Mouse (Mus musculus): ENCODE measurements around the gene Gpr137c.

Gene Gpr137c

DNA sequence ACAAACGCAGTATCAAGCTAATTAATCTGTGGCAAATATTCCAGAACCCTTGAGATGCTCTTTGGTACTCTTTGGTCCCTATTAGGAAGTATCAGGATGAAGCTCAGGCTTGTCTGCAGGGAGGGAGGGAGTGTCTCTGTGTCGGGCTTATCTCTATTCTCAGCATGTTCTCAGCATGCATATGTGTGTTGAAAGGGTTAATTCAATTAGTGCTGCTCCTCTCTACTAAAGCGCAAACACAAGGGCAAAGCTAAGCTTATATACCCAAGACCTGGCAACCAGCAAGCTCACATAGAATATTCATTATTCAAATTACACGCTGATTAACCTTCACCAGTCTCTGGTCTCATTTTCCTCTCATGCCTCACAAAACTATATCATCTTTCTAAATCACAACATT lies 84.4 kb downstream of the Gpr137c start:
- 66% methylated on average over 4 of the region's 4 CpGs for whole genome bisulfite sequencing

DNA sequence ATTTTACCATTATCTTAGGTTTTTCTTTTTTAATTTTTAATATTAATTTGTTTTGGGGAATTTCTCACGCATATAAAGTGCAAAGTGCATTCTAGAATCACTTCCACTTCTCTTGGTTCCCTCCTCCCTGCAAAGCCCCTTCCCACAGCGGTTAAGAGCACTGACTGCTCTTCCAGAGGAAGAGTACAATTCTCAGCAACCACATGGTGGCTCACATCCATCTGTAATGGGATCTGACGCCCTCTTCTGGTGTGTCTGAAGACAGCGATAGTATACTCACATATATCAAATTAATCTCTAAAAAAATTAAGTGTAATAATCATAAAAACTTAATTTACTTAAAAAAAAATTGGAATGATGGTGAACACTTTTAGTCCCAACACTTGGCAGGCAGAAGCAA lies 84.9 kb downstream of the Gpr137c start:
- 60% methylated on average over 4 of the region's 4 CpGs for WGBS

DNA sequence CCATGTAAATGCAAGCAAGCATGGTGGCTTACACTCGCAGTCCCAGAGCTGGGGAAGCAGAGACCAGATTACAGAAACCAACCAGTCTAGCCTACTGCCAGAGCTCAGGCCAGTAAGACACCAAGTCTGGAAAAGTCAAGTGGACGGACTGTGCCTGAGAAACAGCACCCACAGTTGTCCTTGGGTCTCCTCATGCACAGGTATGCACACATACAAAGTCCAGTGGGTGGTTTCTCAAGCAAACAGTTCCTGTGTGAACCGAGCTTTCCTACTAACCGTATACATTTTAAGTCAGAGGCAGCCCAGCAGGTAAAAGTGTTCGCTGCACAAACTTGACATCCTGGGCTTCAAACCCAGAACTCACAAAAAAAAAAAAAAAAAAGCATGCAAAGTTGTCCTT lies 86.3 kb downstream of the Gpr137c start:
- 95% methylated on average over 5 of the region's 5 CpGs for WGBS

DNA sequence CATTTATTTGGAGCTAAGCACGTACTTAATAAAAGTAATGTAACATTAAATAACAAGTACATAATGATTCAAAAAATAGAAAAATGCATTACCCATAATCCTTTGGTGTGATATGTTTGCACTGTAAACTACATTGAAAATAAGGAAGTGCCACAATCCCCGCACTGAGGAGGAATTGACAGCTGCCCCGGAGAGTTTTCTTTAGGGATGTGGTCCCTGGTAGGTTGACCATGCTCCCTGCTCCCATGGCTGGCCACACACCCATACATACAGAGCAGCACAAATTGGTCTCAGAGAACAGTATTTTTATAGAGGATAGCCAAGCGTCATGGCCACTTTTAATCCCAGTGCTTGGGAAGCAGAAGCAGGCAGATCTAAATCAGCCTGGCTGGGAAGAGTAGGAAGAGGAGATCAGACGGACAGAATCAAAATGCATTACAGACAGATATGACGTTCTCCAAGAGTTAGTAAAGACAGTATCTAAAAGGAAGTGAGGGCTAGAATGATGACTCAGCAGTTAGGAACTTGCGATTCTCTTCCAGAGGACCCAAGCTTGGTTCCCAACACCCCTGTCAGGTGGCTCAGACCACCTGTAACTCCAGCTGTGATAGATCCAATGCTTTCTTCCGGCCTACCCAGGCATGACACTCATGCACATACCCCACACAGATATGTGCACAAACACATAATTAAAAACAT lies 88.3 kb downstream of the Gpr137c start:
- 91% methylated on average over 8 of the region's 8 CpGs for WGBS

DNA sequence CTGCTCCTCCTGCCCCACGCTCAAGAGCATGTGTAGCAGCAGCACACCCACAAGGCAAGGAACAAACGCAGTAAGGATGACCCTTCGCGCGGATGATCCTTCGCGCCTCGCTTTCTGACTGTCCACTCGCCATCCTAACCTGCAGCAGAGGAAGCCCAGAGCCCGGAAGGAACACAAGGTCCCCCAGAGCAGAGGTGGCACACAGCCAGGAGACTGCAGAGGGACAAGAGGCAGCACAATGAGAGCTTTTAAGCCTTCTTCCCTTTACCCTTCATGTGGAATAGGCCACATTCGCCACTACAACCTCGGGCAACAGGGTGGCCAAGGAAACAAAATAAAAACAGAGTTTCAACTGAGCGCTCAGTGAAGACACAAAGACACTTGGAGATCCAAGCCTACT lies 90.1 kb downstream of the Gpr137c start:
- 70% methylated on average over 13 of the region's 13 CpGs for WGBS

DNA sequence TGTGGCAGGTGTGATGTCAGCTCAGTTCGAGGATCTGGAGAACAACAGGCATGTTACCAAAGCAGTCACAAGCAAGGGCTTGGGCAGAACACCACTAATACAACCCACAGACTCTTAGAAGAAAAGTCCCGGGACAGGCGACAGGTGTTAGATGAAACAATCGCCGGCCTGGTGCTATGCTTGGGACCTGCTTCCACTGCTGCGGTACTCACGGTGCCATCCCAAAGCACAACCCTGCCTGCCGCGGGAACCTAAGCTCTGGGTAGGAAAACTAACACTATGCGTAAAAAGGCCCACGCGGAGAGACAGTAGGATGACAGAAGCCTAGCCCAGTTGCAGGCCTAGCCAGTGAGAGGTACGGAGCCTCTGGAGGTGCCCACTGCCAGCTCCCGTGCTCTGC lies 90.6 kb downstream of the Gpr137c start:
- WGBS, result 91% methylated on average over 14 of the region's 14 CpGs

DNA sequence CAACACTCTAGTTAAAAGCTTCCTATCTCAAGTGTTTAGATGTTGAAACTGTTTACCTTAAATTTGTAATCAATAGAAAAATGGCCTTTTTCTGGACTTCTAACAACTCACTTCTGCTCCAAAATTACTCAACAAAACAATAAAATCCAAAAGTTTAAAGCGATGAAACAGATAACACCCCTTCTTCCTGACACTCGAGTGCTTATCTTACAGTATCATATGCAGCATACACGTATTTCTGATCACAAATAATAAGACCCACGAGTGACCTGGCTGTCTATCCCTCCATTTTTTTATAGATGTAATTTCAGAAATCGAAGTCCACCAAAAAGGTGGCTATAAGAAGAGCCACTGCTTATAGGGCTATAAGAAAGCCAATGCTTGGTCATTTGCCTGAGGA lies 97.4 kb downstream of the Gpr137c start:
- WGBS, result 64% methylated on average over 5 of the region's 5 CpGs

DNA sequence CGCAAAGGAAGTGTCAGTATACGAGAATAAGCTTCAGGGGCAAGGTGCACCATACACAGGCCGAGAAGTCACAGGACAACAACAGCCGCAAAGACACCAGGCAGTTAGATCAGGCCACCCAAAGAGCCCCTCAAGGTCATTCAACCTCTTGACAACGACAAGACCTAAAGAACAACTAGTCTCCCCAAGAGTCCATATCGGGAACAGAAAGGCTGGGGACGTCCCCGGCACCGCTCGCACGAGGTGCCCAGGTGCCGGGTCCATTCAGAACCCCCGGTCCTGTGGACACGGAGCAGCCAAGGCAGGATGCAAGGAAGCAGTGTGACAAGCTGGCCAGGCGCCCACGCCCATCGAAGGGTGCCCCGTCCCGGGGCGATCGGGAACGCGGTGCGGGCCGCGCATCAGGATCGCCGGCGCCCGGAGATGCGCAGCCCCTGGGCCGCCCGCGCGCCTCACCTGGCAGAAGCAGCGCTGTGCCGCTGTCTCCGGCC lies 98.4 kb downstream of the Gpr137c start:
- under 1% methylated on average over 38 of the region's 38 CpGs for WGBS

DNA sequence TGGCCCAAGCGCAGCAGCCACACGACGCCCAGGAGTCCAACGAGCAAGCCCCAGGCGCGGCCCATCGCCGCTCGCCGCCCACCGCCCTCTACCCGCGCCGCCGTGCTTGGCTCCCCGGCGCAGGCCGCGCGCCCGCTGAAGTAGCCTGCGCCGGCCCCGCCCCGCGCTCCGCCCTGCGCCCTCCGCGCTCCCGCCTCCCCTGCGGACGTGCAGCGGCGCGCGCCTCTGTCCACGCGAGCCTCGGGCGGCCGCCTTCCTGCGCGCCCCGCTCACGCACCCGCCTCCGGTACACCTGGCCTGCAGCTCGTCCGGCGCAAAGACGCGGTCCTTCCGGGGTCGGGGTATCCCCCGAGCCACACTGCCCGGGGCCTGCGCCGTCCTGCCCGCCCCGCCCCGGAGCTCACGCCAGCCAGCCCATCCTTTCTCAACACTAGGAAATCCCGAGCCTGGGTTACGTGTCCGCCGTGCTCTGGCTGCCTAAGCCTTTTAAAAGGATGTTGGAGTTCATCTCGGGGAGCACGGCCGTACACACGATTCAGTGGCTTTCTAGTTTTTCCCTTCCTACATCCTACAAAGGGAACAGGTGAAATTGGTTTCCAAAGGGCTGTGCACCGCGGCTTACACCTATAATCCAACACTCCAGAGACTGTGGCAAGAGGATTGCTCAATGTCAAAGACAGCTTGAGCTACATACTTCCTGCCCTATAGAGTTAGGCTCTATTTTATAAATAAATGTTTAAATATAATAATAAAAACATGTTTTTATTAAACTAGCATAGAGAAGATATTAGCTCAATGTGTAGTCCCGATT lies 99.1 kb downstream of the Gpr137c start, which contains the start of gene Ero1l:
TSS of gene Ero1l (minus strand) at position 346 of the 811 bp plus-strand sequence.
- 1% methylated on average over 61 of the region's 74 CpGs for WGBS

DNA sequence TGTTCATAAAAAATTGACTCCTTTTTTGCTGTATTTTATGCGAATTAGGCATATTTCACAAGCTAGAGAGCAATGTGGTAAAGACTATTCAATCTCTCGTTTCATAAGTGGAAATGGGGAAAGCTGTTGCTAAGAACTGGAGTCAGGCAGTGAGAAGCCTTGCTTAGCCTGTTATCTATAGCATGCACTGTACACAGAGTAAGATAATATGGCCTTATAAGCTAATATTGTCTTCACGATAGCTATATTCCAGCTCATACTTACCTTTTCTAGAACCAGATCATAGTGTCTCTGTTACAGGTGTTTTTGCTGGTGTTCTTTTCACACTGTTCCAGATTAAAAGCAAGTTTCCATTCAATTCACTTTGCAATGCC lies 99.7 kb downstream of the Gpr137c start:
- 45% methylated on average over 3 of the region's 3 CpGs for WGBS

DNA sequence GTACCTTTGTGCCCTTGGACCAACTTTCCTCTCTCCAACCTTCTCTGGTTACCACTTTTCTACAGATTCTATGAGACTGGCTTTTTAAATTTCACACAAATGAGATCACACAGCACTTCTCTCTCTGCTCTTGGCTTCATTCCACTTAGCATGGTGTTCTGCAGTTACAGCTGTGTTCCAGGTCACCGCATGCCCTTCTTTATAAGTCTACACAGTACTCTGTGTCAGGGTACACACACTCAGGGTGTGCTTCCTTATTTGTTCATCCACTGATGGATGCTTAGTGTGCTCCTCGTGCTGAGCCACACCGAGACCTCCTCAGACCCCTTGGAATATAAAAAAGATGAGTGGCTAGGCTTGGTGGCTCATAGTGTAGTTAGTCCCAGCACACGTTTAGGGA lies 100.6 kb downstream of the Gpr137c start:
- WGBS, result 78% methylated on average over 4 of the region's 4 CpGs

DNA sequence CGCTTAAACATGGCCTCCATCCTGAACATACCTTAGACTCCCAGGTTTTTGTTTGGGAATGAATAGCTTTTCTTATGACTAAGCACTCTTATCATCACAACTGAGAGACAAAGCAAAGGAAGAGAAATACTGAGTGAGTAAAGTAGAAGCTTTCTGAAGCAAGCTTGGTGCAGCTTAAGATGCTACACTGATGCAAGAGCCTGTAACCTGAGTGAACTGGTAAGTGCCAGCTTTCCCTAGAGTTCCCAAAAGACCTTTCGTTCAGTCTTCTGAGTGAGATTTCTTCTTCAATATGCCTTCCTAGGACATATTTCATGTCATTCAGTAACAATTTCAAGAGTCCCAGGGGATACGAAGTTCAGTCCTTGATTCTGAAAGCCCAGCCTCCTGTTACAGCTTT lies 101.5 kb downstream of the Gpr137c start:
- WGBS, result 82% methylated on average over 3 of the region's 3 CpGs

DNA sequence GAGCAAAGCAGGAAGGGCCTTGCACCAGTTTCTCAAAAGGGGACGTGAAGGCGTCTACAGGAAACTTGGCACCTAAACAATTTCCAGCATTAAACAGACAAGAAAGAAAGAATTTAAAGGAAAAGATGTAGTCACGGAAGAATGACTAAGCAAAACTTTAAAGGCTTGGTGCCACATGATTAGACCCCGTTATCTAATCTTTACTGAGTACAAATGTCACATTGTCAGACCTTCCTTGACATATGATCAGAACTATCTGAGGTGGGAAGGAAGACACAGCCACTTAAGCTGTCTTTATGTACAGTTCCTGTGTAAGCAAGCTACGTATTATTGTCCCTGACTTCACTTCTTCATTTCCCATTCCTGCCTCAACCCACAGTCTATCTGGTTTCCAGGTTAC lies 102.1 kb downstream of the Gpr137c start:
- WGBS, result 53% methylated on average over 5 of the region's 5 CpGs

DNA sequence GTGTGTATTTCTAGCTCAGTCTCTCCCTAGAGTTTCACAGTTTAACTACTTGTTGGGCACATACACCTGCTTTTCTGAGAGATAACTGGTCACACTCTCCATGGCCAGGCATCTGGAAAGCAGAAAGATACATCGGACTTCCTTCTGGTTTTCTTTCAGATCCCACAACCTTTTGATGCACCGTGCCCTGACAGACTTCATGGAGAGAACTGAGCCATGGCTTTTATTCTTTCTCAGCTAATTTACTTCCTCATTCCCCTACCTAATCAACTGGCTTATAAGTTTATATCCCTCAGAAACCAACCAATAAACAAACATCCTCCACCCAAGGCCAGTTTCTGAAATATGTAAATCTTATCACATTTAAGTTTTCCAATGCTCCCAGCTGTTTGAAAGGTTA lies 102.9 kb downstream of the Gpr137c start:
- 85% methylated on average over 2 of the region's 2 CpGs for WGBS

DNA sequence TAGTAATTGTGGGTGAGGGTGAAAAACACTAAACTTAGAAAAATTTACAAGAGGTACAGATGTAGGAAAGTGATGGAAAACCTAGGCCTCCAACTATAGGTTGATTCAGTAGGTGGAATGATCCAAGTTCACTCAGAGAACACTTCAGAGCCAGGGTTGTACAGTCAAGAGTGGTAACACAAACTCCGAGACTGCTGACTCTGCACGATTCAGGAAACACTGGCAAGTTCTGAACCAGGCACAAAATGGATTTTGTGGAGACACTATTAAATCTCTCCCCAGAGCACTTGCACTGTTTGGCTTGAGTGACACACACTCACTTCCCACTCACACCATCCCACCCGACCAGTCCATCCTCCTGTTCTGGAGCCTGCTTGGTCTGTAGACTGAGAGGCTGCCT lies 103.8 kb downstream of the Gpr137c start:
- WGBS, result 86% methylated on average over 3 of the region's 3 CpGs

DNA sequence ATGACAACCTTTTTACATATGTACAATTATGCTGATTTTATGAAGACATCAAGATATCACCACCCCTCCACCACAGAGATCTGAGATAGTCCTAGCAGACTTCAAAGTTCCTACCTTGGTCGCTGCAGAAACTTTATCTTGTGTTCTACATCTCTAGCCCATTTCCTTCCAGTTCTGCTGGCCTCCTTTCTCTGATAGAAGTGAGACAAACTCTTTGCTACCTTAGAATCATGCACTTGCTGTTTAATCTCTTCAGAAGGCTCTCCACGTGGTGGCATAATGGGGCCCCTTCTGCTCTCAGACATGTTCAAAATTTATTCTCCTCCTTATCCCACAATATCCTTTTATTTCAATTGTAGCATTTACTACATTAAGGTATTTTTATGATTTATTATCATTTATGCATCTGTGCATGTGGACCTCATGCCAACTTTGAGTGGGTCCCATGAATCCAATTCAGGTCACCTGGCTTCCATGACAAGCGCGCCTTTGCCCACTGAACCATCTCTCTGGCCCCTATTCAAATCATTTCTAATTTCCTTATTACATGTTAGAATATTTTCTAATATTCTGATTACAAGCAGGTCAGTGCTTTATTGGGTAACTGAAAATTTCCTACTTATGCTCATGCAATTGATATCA lies 108.7 kb downstream of the Gpr137c start:
- WGBS, result 86% methylated on average over 4 of the region's 4 CpGs

DNA sequence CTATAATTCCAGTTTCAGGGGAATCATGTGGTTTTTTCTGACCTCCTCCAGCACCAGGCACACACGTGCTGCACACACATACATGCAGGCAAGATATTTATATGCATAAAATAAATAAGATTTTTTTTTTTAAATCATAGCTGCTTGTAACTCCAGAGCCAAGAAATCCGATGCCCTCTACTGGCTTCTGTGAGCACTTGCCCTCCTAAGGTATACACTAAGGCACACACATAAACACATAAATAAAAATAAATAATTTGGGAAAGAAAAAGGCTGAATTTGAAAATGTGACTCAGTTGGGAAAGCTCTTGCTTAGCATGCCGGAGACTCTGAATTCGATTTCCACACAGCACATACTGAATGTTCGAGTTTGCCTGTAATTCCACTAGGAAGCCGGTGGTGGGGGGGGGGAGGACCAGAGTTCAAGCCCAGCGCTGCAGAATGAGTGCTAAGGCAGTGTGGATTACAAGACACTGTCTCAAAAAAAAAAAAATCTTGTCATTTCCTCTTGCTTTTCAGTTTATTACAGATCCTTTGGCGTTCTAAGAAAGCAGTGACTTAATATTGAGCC lies 109.6 kb downstream of the Gpr137c start:
- WGBS, result 8% methylated on average over 8 of the region's 8 CpGs

DNA sequence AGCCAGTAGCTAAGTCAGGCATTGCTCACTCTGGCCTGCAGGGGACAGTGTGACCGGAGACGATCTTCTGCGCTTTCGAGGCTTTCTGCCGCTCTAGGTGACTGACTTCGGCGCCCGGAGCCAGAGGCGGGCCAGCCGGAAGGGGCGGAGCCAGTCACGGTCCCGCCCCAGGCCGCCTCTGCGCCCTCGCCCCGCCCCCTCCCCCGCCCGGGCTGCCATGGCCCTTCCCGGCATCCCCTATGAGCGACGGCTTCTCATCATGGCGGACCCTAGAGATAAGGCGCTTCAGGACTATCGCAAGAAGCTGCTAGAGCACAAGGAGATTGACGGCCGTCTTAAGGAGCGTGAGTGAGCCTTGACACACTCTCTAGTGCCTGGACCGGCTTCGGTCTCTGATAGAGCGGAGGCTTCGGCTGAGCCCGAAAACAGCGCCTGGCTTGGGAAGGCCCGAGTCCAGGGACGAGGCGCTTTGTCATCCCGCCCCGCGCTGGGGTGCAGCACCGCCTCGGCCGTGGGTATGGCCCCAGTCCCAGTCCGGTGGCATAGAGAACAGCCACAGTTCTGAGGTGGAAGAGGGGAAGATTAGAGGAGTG lies 110.2 kb downstream of the Gpr137c start, which contains the start of gene Psmc6:
TSS of gene Psmc6 (plus strand) at position 200 of the 593 bp plus-strand sequence.
- WGBS, result under 1% methylated on average over 44 of the region's 44 CpGs
